ENCODE assay signal across 9 mouse cellular contexts in the genomic region with DNA sequence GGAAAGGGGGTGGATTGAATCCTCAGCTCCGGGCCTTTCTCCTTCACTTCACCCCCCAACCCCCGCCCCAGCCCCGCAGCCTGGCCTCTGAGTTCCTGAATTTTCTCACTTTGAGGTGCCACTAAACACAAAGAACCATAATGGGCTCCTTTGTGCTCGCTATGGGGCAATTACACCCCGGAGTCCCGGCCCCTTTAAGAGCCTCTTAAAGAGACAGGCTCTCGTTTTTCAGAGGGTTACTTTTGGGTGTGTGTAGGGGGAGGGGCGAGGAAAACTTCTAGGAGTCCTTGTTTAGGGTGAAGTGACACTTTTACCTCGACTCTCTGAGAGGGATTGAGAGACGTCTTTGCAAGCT. TPM values are rescaled to one million over a fixed set of nuclear protein-coding genes. Genes with fewer than 3 reads are reported as not detected.
A peak's percentile ranks its signal among the peaks of the same experiment; 100 is the strongest.
DNase-seq lines count a peak whose midpoint lies in the region; ATAC-seq lines count a peak whose summit lies in the region.
"Had no signal": no experiment of that assay in that cellular context is flagged by ENCODE, and none has a peak within 500 bp of the region (broad histone marks: within the 10 kb centered on the region; RNA-seq: fewer than 3 reads in every experiment).

No protein-coding gene starts in this region.

- no peaks in the 10 kb centered on the region for H3K79me2 ChIP-seq in macrophage (ENCODE audit: inconsistent target)

- DNase-seq in layer of hippocampus, adult 11-12 months (ENCODE audit: low spot score) = peak; percentile 19
- no peak for DNase-seq in layer of hippocampus, adult 9-10 months (ENCODE audit: low spot score)
- DNase-seq in embryo, embryonic 11 days = peak; percentile 93
- DNase-seq in kidney, postnatal 14 days = peak; percentile 75
- peak; percentile 60 for DNase-seq in testis, postnatal 14 days (ENCODE audit: low spot score)

- no peaks in the 10 kb centered on the region for H3K9me3 ChIP-seq in heart, embryonic 14.5 days (ENCODE audit: control insufficient read depth, low read length)

- peak overlapping the region; percentile 73 to 88 for H3K4me3 ChIP-seq in heart, embryonic 14.5 days (ENCODE audit: control insufficient read depth in 1 of 2, insufficient read depth in 1 of 2, low read depth in 1 of 2, low read length in 2 of 2)
- H3K4me3 ChIP-seq in macrophage (ENCODE audit: inconsistent target) = peak overlapping the region; percentile 23

- H3K27me3 ChIP-seq in heart, embryonic 14.5 days (ENCODE audit: control insufficient read depth, insufficient read depth, low read length) = no peaks in the 10 kb centered on the region
- H3K27me3 ChIP-seq: Patski had no signal

- peak overlapping the region; percentile 97 to 98 for H3K27ac ChIP-seq in heart, embryonic 14.5 days (replicated peaks in 1 of 2; ENCODE audit: control insufficient read depth in 1 of 2, insufficient read depth in 1 of 2, low read depth in 2 of 2, low read length in 2 of 2)
- H3K27ac ChIP-seq in macrophage = no peak overlapping the region

- peak overlapping the region; percentile 84 for H3K4me2 ChIP-seq in heart, embryonic 14.5 days (ENCODE audit: low read length)

- peak overlapping the region; percentile 88 for H3K9ac ChIP-seq in heart, embryonic 14.5 days (ENCODE audit: low read length)

- H3K4me1 ChIP-seq in heart, embryonic 14.5 days (ENCODE audit: control insufficient read depth in 2 of 2, insufficient read depth in 2 of 2, low read length in 2 of 2) = peaks cover 1 to 12% of the 10 kb centered on the region in 2 experiments

- peak; percentile 72 for ATAC-seq in heart, embryonic 14.5 days (ENCODE audit: insufficient number of reproducible peaks, insufficient read depth, low FRiP score, low read depth)
- ATAC-seq in frontal cortex, adult (ENCODE audit: low TSS enrichment) = no peak

- peaks cover 3% of the 10 kb centered on the region; the same call in 1 of the 2 replicates for H3K36me3 ChIP-seq in heart, embryonic 14.5 days (ENCODE audit: control insufficient read depth, insufficient read depth, low read length)
- no peaks in the 10 kb centered on the region for H3K36me3 ChIP-seq in macrophage (ENCODE audit: inconsistent target)

- 1% methylated on average over 10 of the region's 10 CpGs for WGBS in heart, embryonic 14.5 days
- WGBS in macrophage (ENCODE audit: missing documents) = 1% methylated on average over 10 of the region's 10 CpGs

RNA-seq across cellular contexts. Expression of gene Fzd2, which starts 0.7 kb away (rescaled TPM):
- 18.7 and 24.0 TPM in 2 replicates for polyA plus RNA-seq in heart, embryonic 14.5 days (2014; fragmentation: Nextera tagmentation; extraction: Ambion mirVana)
- total RNA-seq in macrophage (2018; cell fraction: chromatin; rRNA removed) = 1 to 10 TPM in 1 of 26 experiments, not detected in 25; 7.8 TPM
- total RNA-seq in macrophage (2018; cell fraction: cytosol; rRNA removed) = under 1 TPM in 1 of 26 experiments, not detected in 25; 0.06 TPM
- total RNA-seq in macrophage (2018; cell fraction: nucleus; rRNA removed) = 1 to 10 TPM in 1 of 26 experiments, not detected in 25; 1.0 TPM
- polyA plus RNA-seq in macrophage (2018) = not detected in 3 replicates

RNA-seq across cellular contexts. Expression of gene Gm11627, which starts 24.2 kb away (rescaled TPM):
- polyA plus RNA-seq in heart, embryonic 14.5 days (2014; fragmentation: Nextera tagmentation; extraction: Ambion mirVana) = 12.6 and 13.9 TPM in 2 replicates
- total RNA-seq in macrophage (2018; cell fraction: chromatin; rRNA removed) = not detected
- not detected for total RNA-seq in macrophage (2018; cell fraction: cytosol; rRNA removed)
- not detected for total RNA-seq in macrophage (2018; cell fraction: nucleus; rRNA removed)
- not detected in 3 replicates for polyA plus RNA-seq in macrophage (2018)
- polyA plus RNA-seq: Patski had no signal

RNA-seq across cellular contexts. Expression of gene Gpatch8, which starts 47.3 kb away (rescaled TPM):
- 30.7 and 36.9 TPM in 2 replicates for polyA plus RNA-seq in heart, embryonic 14.5 days (2014; fragmentation: Nextera tagmentation; extraction: Ambion mirVana)
- 100 to 1,000 TPM in 20 of 26 experiments, 10 to 100 TPM in 6; 74.3 to 184 (median 128) TPM for total RNA-seq in macrophage (2018; cell fraction: chromatin; rRNA removed)
- total RNA-seq in macrophage (2018; cell fraction: cytosol; rRNA removed) = 10 to 100 TPM; 13.1 to 27.5 (median 21.1) TPM
- total RNA-seq in macrophage (2018; cell fraction: nucleus; rRNA removed) = 10 to 100 TPM; 31.1 to 92.0 (median 53.1) TPM
- 14.4 to 21.0 TPM (median 17.4 TPM) in 3 replicates for polyA plus RNA-seq in macrophage (2018)

Comparison
In these comparisons a context has a peak if more than half of its experiments do, and no peak if none do; other contexts are left out.
1. RNA of gene Fzd2, which starts 0.7 kb away (polyA plus RNA-seq): 18.7 to 24.0 TPM in heart, embryonic 14.5 days; not detected in macrophage; every median in the first group is over 10 times any median in the second.
2. RNA of gene Gm11627, which starts 24.2 kb away (polyA plus RNA-seq): 12.6 to 13.9 TPM in heart, embryonic 14.5 days; not detected in macrophage; every median in the first group is over 10 times any median in the second.